Mouse (Mus musculus) ES-Bruce4 (cell line): ENCODE measurements around the gene Ugt1a5. TPM values are rescaled to one million over a fixed set of nuclear protein-coding genes. Genes with fewer than 3 reads are reported as not detected.
"Not testable (repeated sequence)": the region's sequence is repeated elsewhere in the genome, so short reads cannot be mapped to it uniquely, and the experiment has no call there.

ENCODE experiments used
- H3K27ac ChIP-seq: 2 replicates; pipeline ENCODE4 v1.5.1; 2012; ENCODE audit warnings: low read length, inconsistent platforms; ENCODE audit not compliant: insufficient read depth
- H3K27me3 ChIP-seq: 2 replicates; pipeline ENCODE4 v1.6.1; 2012; ENCODE audit warnings: mild to moderate bottlenecking, low read length, inconsistent platforms; ENCODE audit not compliant: control insufficient read depth, poor library complexity, insufficient read depth, severe bottlenecking
- H3K36me3 ChIP-seq: 2 replicates; pipeline ENCODE4 v1.6.1; 2012; ENCODE audit warnings: inconsistent platforms, mild to moderate bottlenecking, low read length, moderate library complexity; ENCODE audit not compliant: control insufficient read depth, poor library complexity, insufficient read depth, severe bottlenecking
- H3K4me1 ChIP-seq: one replicate; pipeline ENCODE4 v1.8.1; 2011; ENCODE audit warnings: low read length; ENCODE audit not compliant: control insufficient read depth, insufficient read depth
- H3K4me3 ChIP-seq: 2 replicates; pipeline ENCODE4 v1.5.1; 2011; ENCODE audit warnings: low read depth, mild to moderate bottlenecking, low read length
- H3K9ac ChIP-seq: 2 replicates; pipeline ENCODE4 v1.6.1; 2012; ENCODE audit warnings: low read depth, mild to moderate bottlenecking, inconsistent platforms; ENCODE audit not compliant: poor library complexity, severe bottlenecking
- H3K9me3 ChIP-seq: replicated peaks from 2 replicates; pipeline ENCODE4 v1.6.1; 2012; ENCODE audit warnings: mild to moderate bottlenecking, low read length, inconsistent platforms; ENCODE audit not compliant: control insufficient read depth, poor library complexity, insufficient read depth, severe bottlenecking
- CTCF ChIP-seq: IDR thresholded peaks from one replicate; pipeline ENCODE4 v1.8.1; 2011; ENCODE audit warnings: low read depth, low read length
- EP300 ChIP-seq: IDR thresholded peaks from 2 replicates; pipeline ENCODE4 v1.6.1; 2011; ENCODE audit warnings: low read depth, low read length; ENCODE audit not compliant: insufficient read depth
- POLR2A ChIP-seq: IDR thresholded peaks from one replicate; pipeline ENCODE4 v1.8.1; 2011; ENCODE audit warnings: low read length; ENCODE audit not compliant: insufficient read depth
- polyA plus RNA-seq: library from polyadenylated mRNA; stranded (reverse); fragments of >200 nt; gene quantifications from 2 replicates; pipeline ENCODE4 v1.2.4, GENCODE M21; 2011; ENCODE audit warnings: low read depth; ENCODE audit not compliant: missing spikeins, insufficient read depth, insufficient read length

The Ugt1a5 gene
- polyA plus RNA-seq, 1 experiment = not detected

DNA sequence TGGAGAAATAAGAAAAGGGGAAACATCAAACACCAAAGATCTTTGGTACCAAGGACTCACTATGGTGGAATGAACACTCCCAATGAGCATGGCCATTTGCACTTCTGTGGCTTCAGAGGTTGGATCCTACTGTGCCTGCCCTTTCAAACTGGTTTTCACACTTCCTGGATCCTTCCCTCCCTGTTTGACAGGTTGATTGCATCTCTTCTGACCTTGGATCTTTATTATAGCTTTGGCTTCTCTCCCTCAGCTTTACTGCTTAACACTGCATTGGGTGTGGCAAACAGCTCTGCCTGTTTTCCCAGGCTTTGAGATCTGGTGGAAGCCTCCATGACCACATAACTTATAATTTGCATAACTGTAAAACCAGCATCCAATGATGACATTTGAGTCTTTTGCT is 54.5 kb downstream of the Ugt1a5 start:
- no peak overlapping the region for H3K9ac ChIP-seq
- TF ChIP-seq EP300 (no peak), CTCF (no peak), POLR2A (no peak)
- H3K27ac ChIP-seq = no peak overlapping the region
- H3K4me1 ChIP-seq = no peaks in the 10 kb centered on the region
- H3K27me3 ChIP-seq = no peaks in the 10 kb centered on the region
- no peak overlapping the region for H3K4me3 ChIP-seq
- no peaks in the 10 kb centered on the region for H3K36me3 ChIP-seq
- peaks cover 8% of the 10 kb centered on the region for H3K9me3 ChIP-seq

DNA sequence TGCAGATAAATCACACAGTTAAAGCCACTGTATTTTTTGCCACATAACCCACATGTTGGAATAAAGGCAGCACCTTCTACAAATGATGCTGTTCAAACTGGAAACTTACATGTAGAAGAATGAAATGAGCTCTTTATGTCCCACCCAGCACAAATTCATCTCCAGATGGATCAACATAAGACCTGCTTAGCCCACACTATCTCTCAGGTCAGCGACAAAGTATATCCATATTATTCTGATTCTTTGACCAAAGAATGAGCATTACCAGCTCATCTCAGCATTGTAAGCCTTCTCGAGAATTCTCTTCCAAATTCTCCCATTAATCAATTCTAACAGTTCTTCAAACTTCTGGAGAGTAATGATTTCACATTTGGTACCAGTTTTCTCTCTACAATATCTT is 56.4 kb downstream of the Ugt1a5 start:
- Histone ChIP-seq H3K27ac (no peak overlapping the region), H3K4me1 (no peaks in the 10 kb centered on the region), H3K36me3 (no peaks in the 10 kb centered on the region), H3K27me3 (no peaks in the 10 kb centered on the region), H3K4me3 (no peak overlapping the region), H3K9ac (no peak overlapping the region), H3K9me3 (peaks cover 4% of the 10 kb centered on the region)
- TF ChIP-seq POLR2A = no peak
- no peak for TF ChIP-seq EP300
- TF ChIP-seq CTCF = no peak

DNA sequence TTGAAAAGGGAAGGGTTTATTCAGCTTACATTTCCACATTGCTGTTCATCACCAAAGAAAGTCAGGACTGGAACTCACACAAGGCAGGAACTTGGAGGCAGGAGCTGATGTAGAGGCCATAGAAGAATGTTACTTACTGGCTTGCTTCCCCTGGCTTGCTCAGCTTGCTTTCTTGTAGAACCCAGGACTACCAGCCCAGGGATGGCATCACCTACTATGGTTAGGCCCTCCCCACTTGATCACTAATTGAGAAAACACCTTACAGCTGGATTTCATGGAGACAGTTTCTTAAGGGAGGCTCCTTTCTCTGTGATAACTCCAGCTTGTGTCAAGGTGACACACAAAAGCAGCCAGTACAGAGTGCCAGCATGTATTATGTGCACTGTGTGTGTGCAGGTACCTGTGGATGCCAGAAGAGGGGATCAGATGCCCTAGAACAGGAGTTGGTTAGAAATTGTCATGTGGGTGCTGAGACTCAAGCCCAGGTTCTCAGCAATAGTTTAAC is 57.3 kb downstream of the Ugt1a5 start:
- H3K9ac ChIP-seq, H3K9me3 ChIP-seq, H3K4me1 ChIP-seq, H3K27ac ChIP-seq, H3K4me3 ChIP-seq, H3K36me3 ChIP-seq, H3K27me3 ChIP-seq: not testable (repeated sequence)

DNA sequence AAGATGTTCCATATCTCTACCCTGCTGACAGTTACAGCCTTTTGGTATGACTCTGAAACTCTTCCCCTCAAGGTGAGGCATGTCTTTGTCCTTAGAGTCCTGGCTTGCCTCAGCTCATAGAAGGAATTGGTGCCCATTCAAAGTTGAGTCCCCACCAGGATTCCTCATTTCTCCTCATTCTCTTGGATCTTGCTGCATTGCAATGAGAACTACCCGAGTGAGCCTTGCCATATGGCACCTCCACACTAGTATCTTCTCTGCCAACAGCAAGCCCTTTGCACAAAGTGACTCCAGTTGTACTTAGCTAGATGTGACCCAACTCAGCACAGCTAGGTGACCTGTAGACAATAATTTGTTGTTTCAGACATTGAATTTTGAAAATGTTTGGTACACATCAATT is 57.8 kb downstream of the Ugt1a5 start:
- Histone ChIP-seq H3K27ac (no peak overlapping the region), H3K36me3 (no peaks in the 10 kb centered on the region), H3K9ac (no peak overlapping the region), H3K27me3 (no peaks in the 10 kb centered on the region), H3K4me1 (no peaks in the 10 kb centered on the region), H3K9me3 (no peaks in the 10 kb centered on the region; the same call in 1 of the 2 replicates), H3K4me3 (no peak overlapping the region)
- TF ChIP-seq EP300 (no peak), POLR2A (no peak), CTCF (no peak)

DNA sequence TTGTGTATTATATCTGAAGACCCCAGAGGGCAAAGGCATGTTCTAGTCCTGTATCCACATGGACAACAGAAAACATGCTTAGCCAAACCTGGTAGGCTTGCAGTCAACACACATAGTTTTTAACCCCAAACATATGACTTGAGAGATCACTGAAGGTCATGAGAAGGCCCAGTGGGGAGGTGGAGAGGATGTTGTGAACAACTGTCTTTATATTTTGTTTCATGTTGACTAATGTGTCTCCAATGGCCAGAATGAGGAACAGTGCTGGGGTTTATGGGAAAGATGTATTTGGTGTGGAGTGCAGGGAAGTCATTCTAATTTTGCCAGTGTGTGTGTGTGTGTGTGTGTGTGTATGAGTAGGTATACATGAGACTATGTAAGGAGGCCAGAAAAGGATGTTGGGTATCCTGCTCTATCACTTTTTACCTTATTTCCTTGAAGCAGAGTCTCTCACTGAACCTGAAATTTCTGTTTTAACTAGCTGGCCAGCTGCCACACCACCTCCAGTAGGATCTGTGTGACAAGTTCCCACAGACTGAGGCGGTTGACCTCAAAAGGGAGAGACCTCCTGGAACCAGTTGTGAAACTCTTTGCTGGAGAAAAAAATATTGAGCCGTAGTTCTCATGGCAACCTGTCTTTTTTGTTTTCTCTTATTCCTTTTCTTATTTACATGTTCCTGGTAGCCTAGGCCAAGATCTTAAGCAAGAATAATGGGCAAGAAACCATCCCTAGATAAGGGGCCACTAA is 58.4 kb downstream of the Ugt1a5 start:
- Histone ChIP-seq H3K4me3 (no peak overlapping the region), H3K9me3 (no peaks in the 10 kb centered on the region; the same call in 1 of the 2 replicates), H3K27ac (no peak overlapping the region), H3K9ac (no peak overlapping the region), H3K27me3 (no peaks in the 10 kb centered on the region), H3K4me1 (no peaks in the 10 kb centered on the region), H3K36me3 (no peaks in the 10 kb centered on the region)
- TF ChIP-seq CTCF = no peak
- no peak for TF ChIP-seq POLR2A
- TF ChIP-seq EP300 = no peak

DNA sequence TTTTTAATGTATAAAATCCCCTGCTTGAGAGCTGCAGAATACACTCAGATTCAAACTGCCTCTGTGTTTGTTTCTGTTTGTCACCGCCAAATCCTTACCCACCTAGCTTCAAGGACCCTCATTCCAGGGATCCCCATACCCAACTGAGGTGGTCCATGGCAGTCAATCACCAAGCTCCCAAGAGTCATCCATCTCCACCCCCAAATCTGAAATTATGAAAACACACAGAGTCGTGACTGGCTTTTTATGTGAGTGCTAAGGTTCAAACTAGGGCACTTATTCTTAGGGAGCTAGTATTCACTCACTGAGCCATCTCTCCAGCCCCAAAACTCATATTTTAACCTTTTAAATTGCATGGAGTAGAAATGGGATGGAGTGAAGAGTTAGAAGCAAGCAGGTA is 59.5 kb downstream of the Ugt1a5 start:
- H3K4me1 ChIP-seq, H3K27ac ChIP-seq, H3K9ac ChIP-seq, H3K4me3 ChIP-seq, H3K36me3 ChIP-seq, H3K27me3 ChIP-seq, H3K9me3 ChIP-seq: not testable (repeated sequence)
